In the genomic region with DNA sequence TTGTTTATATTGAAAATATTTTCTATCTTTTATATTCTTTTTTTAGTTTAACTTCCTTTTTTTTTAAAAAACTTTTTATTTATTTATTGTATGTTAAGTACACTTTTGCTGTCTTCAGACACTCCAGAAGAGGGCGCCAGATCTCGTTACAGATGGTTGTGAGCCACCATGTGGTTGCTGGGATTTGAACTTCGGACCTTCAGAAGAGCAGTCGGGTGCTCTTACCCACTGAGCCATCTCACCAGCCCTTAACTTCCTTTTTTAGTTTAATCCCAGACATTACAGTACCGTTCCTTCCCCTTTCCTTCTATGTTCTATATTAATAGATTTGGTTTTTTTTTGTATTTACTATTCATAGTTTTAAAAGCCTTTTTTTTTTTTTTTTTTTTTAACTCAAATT, we compare ENCODE assay signal across 6 mouse cellular contexts. TPM values are rescaled to one million over a fixed set of nuclear protein-coding genes. Genes with fewer than 3 reads are reported as not detected.
A peak's percentile ranks its signal among the peaks of the same experiment; 100 is the strongest.
DNase-seq lines count a peak whose midpoint lies in the region; ATAC-seq and TF ChIP-seq lines count a peak whose summit lies in the region.
"Not testable (repeated sequence)": the region's sequence is repeated elsewhere in the genome, so short reads cannot be mapped to it uniquely, and the experiment has no call there.

No protein-coding gene starts in this region.

- in situ Hi-C loops in CH12.LX (cut with MboI; ENCODE audit: low pct_ligation_motif_present, low pct_unique_long_range_greater_than_20kb, low sequenced_read_pairs): not testable (repeated sequence)

- H3K9me3 ChIP-seq in CH12.LX (replicated peaks; ENCODE audit: low read length); MEL (replicated peaks; ENCODE audit: insufficient read depth, low read length); intestine, postnatal 0 days (ENCODE audit: control insufficient read depth); lung, postnatal 0 days (ENCODE audit: low read length): not testable (repeated sequence)

- not testable (repeated sequence) for H3K4me1 ChIP-seq in CH12.LX (ENCODE audit: control insufficient read depth in 1 of 2, insufficient read depth in 2 of 2); MEL (ENCODE audit: control insufficient read depth in 1 of 2, insufficient read depth in 2 of 2, low read length in 2 of 2); cortical plate, adult 2 months (ENCODE audit: control insufficient read depth, insufficient read depth, low read length); intestine, postnatal 0 days (replicated peaks; ENCODE audit: control insufficient read depth, insufficient read depth, low read length); lung, postnatal 0 days (ENCODE audit: insufficient read depth, low read depth, low read length)

- not testable (repeated sequence) for TF ChIP-seq RAD21 in CH12.LX (IDR thresholded peaks at IDR 0.05; ENCODE audit: low read depth, low read length)
- peak; percentile 5 for TF ChIP-seq RAD21 in MEL (IDR thresholded peaks at IDR 0.05; ENCODE audit: low read depth, low read length)

- WGBS in intestine, postnatal 0 days: 67% methylated on average over 5 of the region's 5 CpGs
- 66% methylated on average over 5 of the region's 5 CpGs for WGBS in lung, postnatal 0 days

- H3K4me2 ChIP-seq in CH12.LX (ENCODE audit: insufficient read depth, low read depth, poor library complexity, severe bottlenecking); intestine, postnatal 0 days (replicated peaks; ENCODE audit: low read depth); lung, postnatal 0 days (replicated peaks; ENCODE audit: low read depth, low read length): not testable (repeated sequence)

- not testable (repeated sequence) for DNase-seq in CH12.LX (ENCODE audit: extremely low read depth); layer of hippocampus, adult 2 months (ENCODE audit: low spot score in 2 of 2); lung, postnatal 0 days (ENCODE audit: low spot score)
- peak; percentile 78 for DNase-seq in MEL (ENCODE audit: low read depth, low spot score)

- peaks cover 17 to 68% of the 10 kb centered on the region in 2 experiments for H3K36me3 ChIP-seq in CH12.LX (replicated peaks in 1 of 2; ENCODE audit: control insufficient read depth in 1 of 2, insufficient read depth in 1 of 2, low read length in 1 of 2)
- peaks cover 7 to 46% of the 10 kb centered on the region in 2 experiments for H3K36me3 ChIP-seq in MEL (ENCODE audit: control insufficient read depth in 1 of 2, insufficient read depth in 2 of 2, low read length in 2 of 2)
- peaks cover 33% of the 10 kb centered on the region for H3K36me3 ChIP-seq in intestine, postnatal 0 days (ENCODE audit: control insufficient read depth, insufficient read depth)
- H3K36me3 ChIP-seq in lung, postnatal 0 days (ENCODE audit: insufficient read depth, low read length): peaks cover 17% of the 10 kb centered on the region; the same call in 1 of the 2 replicates

- not testable (repeated sequence) for H3K79me2 ChIP-seq in CH12.LX (replicated peaks; ENCODE audit: control insufficient read depth, extremely low read depth, insufficient read depth, poor library complexity, severe bottlenecking); MEL (ENCODE audit: control insufficient read depth, insufficient read depth, low read length, poor library complexity)

- not testable (repeated sequence) for H3K4me3 ChIP-seq in CH12.LX (replicated peaks in 1 of 3; ENCODE audit: low read depth in 2 of 3, low read length in 2 of 3, poor library complexity in 1 of 3); MEL (ENCODE audit: control insufficient read depth in 1 of 2, insufficient read depth in 1 of 2, low read depth in 2 of 2, low read length in 2 of 2); cortical plate, adult 2 months (ENCODE audit: insufficient read depth, low read length); intestine, postnatal 0 days (ENCODE audit: low read depth, low read length); layer of hippocampus, adult 2 months; lung, postnatal 0 days (ENCODE audit: low read depth, low read length)

- ATAC-seq in intestine, postnatal 0 days; lung, postnatal 0 days: not testable (repeated sequence)

- peak in 1 of 2 experiments; percentile 63; a peak in 2 of 4 replicates for TF ChIP-seq CTCF in CH12.LX (conservative IDR thresholded peaks at IDR 0.05 in 1 of 2, IDR thresholded peaks at IDR 0.05 in 1 of 2; ENCODE audit: low read depth in 2 of 2, low read length in 2 of 2)
- TF ChIP-seq CTCF in MEL (IDR thresholded peaks at IDR 0.05 in 2 of 3, conservative IDR thresholded peaks at IDR 0.05 in 1 of 3; ENCODE audit: control insufficient read depth in 1 of 3, insufficient read depth in 1 of 3, low read depth in 2 of 3, low read length in 3 of 3, poor library complexity in 1 of 3, severe bottlenecking in 1 of 3): peak in 2 of 3 experiments; percentile 22 to 51; a peak in 3 of 6 replicates
- 0 out of 2 replicates have a peak, but pooled peaks have one; percentile 5 for TF ChIP-seq CTCF in cortical plate, adult 2 months (IDR thresholded peaks at IDR 0.05; ENCODE audit: extremely low read depth, insufficient read depth, low read length)
- peak; percentile 42 for TF ChIP-seq CTCF in intestine, postnatal 0 days (IDR thresholded peaks at IDR 0.05; ENCODE audit: low read depth)
- peak; percentile 62 for TF ChIP-seq CTCF in layer of hippocampus, adult 2 months (conservative IDR thresholded peaks at IDR 0.05)
- peak; percentile 38 for TF ChIP-seq CTCF in lung, postnatal 0 days (IDR thresholded peaks at IDR 0.05)

- dilution Hi-C loops in CH12.LX (cut with MboI; ENCODE audit: extremely low pct_ligation_motif_present, extremely low pct_unique_long_range_greater_than_20kb, low sequenced_read_pairs): not testable (repeated sequence)

- not testable (repeated sequence) for H3K27ac ChIP-seq in CH12.LX (ENCODE audit: insufficient read depth, low read depth); MEL (ENCODE audit: control insufficient read depth, low read depth, low read length); cortical plate, adult 2 months (ENCODE audit: insufficient read depth, low read length); intestine, postnatal 0 days (ENCODE audit: low read depth, low read length); layer of hippocampus, adult 2 months; lung, postnatal 0 days (ENCODE audit: low read length)

- not testable (repeated sequence) for H3K27me3 ChIP-seq in CH12.LX (replicated peaks); MEL (ENCODE audit: control insufficient read depth in 1 of 2, insufficient read depth in 2 of 2, low read length in 2 of 2); intestine, postnatal 0 days (replicated peaks; ENCODE audit: control insufficient read depth, insufficient read depth, low read length); lung, postnatal 0 days (replicated peaks; ENCODE audit: insufficient read depth, low read length)

- TF ChIP-seq POLR2A in CH12.LX (IDR thresholded peaks at IDR 0.05; ENCODE audit: low read depth, low read length); cortical plate, adult 2 months (IDR thresholded peaks at IDR 0.05; ENCODE audit: extremely low read depth, insufficient read depth, low read length): not testable (repeated sequence)
- TF ChIP-seq POLR2A in MEL (IDR thresholded peaks at IDR 0.05; ENCODE audit: control insufficient read depth in 1 of 2, insufficient read depth in 1 of 2, low read depth in 1 of 2, low read length in 2 of 2, poor library complexity in 1 of 2): peak in 1 of 2 experiments; percentile 50; a peak in 1 of 4 replicates

- H3K9ac ChIP-seq in CH12.LX (ENCODE audit: insufficient read depth, low read depth); MEL (ENCODE audit: control insufficient read depth, low read depth, low read length, poor library complexity, severe bottlenecking); intestine, postnatal 0 days (ENCODE audit: low read depth, low read length); lung, postnatal 0 days (replicated peaks; ENCODE audit: low read depth): not testable (repeated sequence)

- TF ChIP-seq EP300 in CH12.LX (IDR thresholded peaks at IDR 0.05; ENCODE audit: low read length); MEL (IDR thresholded peaks at IDR 0.05; ENCODE audit: low read depth in 1 of 2, low read length in 2 of 2); lung, postnatal 0 days (IDR thresholded peaks at IDR 0.05): not testable (repeated sequence)

TF ChIP-seq in CH12.LX, 34 proteins besides CTCF, POLR2A, EP300 and RAD21:
- TF ChIP-seq ZNF384 (IDR thresholded peaks at IDR 0.05; ENCODE audit: low read depth, low read length) (peak; percentile 29; the same call in 1 of the 2 replicates), MYC (IDR thresholded peaks at IDR 0.05; ENCODE audit: low read depth, low read length) (0 out of 2 replicates have a peak, but pooled peaks have one; percentile 46)

TF ChIP-seq in MEL, 35 proteins besides CTCF, POLR2A, EP300 and RAD21 (continues in another document):
- peak; percentile 23; the same call in 1 of the 2 replicates for TF ChIP-seq SMC3 (IDR thresholded peaks at IDR 0.05; ENCODE audit: low read depth, low read length)
- TF ChIP-seq MAFK (IDR thresholded peaks at IDR 0.05; ENCODE audit: borderline replicate concordance, low read depth, low read length): peak; percentile 84
- 0 out of 2 replicates have a peak, but pooled peaks have one; percentile 27 for TF ChIP-seq ZKSCAN1 (IDR thresholded peaks at IDR 0.05; ENCODE audit: low read depth, low read length)
- peak; percentile 99 for TF ChIP-seq TBP (IDR thresholded peaks at IDR 0.05; ENCODE audit: low read depth, low read length)
- peak; percentile 85 for TF ChIP-seq MYC (IDR thresholded peaks at IDR 0.05; ENCODE audit: low read depth, low read length)

RNA-seq across cellular contexts. Expression of a gene that starts 50.5 kb away (rescaled TPM):
- total RNA-seq in CH12.LX (2012; rRNA removed) (45.4 and 47.5 TPM in 2 replicates), CH12.LX (2014; rRNA removed) (87.2 and 92.5 TPM in 2 replicates), MEL (2012; rRNA removed) (30.4 and 36.8 TPM in 2 replicates)
- polyA plus RNA-seq in CH12.LX (2012; ENCODE audit: insufficient read length, low read depth) (57.4 and 65.4 TPM in 2 replicates), MEL (2012; ENCODE audit: insufficient read depth in 1 of 2, insufficient read length in 2 of 2, low read depth in 1 of 2, low replicate concordance in 2 of 2, missing spikeins in 1 of 2) (10 to 100 TPM; 34.9 to 36.6 TPM)
- polyA plus RNA-seq in cortical plate, adult 2 months (2012; rRNA removed): 50.7 and 51.2 TPM in 2 replicates
- 13.4 and 17.6 TPM in 2 replicates for polyA plus RNA-seq in intestine, postnatal 0 days (2015; fragmentation: Nextera tagmentation; extraction: Ambion mirVana)
- 10 to 100 TPM; 88.0 to 92.1 TPM for total RNA-seq in layer of hippocampus, adult 2 months (2021)
- 15.3 and 22.0 TPM in 2 replicates for polyA plus RNA-seq in lung, postnatal 0 days (2015; fragmentation: Nextera tagmentation; extraction: Ambion mirVana)
